Mouse (Mus musculus) heart, postnatal 25 days (tissue): ENCODE measurements at regions not wholly inside any gene's neighbourhood (a gene's known extent, or its start where the extent isn't known, plus 50 kb on each side); places are given as distances from the start of the nearest gene placed in this dataset.

ENCODE experiments used
- DNase-seq: peaks from one replicate; pipeline ENCODE4 v3.0.0; 2022; ENCODE audit warnings: low spot score
- intact Hi-C: fragments of 180-260 bp; cut with DNase I; formaldehyde crosslinking; loops from one replicate; pipeline ENCODE4 v1.15.1; 2025

DNA sequence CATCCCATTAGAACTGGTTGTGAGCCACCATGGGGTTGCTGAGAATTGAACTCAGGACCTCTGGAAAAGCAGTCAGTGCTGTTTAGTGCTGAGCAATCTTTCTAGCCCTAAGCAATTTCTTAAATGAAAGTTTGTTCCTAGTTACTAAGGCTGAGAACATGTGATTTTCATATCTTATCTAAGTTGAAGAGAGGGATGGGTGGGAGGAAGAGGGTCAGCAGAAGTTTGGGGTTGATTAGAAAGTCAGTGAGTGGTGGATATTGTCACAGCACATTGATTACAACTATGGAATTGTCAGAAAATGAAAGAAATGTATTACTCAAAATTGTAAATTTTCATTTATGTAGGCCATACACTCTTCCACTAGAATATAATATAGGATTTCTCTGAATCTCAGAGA lies 337.4 kb upstream of the Robo2 start:
- DNase-seq = no peak
- intact Hi-C loops = no loop called here

DNA sequence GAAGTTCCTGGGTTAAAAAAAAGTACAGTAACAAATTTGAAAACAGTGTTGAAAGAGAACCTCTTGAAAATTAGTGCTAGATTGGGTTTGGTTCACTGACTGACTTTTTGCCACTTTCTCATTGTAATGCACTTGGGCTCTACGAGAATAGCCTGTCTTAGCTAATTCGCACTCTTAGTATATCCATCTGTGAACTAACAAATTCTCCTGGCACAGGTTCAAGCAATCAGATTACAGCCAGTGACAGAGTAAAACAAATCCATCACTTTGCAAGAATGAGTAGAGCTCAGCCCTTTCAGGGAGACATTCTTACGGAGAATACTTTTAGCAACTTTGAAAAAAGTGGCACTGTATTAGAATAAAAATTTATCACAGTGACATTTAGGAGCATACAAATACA lies 331.9 kb upstream of the Robo2 start:
- intact Hi-C loops = no loop called here
- DNase-seq = no peak

DNA sequence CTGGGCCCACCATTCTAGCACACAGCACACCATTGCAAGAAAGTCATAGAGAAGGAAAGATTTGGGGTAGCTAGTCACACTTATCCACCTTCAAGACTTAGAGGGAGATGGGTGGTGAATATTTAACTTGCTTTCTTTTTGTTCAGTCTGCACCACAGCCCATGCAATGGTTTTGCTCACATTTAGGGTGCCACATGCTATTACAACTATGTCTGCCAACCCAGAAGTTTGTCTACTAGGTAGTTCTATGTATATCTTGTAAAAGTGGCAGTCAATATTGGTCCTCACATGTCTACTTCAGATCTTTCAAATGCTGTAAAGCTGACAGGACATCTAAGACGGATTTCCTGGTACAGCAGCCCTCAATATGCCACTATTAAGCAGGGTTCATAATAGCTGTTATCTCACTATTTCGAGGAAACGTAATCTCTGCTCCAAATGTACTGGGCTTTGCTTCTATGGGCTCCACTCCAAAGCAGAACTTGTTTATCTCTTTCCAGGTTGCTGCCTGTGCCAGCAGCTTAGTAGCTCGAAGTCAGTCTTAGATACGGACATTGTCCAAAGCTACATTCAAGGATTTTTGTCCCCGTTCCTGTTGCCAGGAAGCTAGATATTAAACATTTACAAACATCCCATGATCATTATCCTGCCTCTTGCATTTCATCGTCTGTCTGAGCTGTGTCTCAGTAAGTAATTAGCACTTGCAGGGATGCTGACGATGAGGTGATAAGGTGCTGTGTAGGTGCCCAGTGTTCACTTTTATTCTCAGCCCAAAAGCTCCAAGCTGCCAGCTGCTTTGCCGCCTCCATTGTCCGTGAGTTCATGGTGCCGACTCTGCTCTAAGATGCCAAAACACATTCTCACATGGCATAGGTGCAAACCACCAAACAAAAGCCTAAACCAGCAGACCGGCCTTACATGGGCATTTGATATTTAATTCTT lies 327.8 kb upstream of the Robo2 start:
- intact Hi-C loops = no loop called here
- no peak for DNase-seq

DNA sequence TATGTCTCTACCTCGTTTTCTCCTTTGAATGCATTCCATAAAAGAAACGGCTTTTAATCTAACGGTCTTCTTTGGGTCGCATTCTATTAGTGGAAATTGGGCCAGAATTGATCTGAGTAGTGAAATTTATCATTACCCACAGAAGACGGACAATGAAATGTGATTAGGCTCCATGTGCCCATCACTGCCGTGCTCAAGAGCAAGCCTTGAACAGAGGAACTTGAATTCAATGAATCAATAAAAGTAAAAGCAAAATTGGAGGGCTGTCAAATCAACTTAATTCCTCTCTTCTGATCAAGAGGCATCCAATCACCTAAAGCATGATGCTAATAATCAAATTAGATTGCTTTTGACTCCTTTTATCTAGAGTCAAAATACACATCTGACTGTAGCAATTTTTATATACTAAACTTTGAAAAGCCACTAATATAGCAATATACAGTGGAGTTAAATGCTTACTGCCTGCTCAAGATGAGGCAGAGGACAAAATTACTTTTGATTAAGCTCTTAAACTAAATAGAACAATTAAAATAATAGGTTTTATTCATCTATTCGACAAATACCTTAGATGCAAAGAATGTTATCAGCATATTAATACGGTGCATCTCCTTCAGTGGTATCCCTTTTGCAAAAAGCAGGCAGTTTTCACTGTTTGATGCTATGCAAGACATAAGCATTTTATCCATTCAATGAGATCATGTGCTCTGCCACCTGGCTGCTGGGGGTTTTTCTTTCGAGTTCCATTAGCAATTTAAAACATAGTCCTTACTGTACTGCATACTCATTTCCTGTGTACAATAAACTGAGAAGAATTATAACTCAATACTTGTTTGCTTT lies 321.5 kb upstream of the Robo2 start:
- DNase-seq = no peak
- intact Hi-C loops = no loop called here

DNA sequence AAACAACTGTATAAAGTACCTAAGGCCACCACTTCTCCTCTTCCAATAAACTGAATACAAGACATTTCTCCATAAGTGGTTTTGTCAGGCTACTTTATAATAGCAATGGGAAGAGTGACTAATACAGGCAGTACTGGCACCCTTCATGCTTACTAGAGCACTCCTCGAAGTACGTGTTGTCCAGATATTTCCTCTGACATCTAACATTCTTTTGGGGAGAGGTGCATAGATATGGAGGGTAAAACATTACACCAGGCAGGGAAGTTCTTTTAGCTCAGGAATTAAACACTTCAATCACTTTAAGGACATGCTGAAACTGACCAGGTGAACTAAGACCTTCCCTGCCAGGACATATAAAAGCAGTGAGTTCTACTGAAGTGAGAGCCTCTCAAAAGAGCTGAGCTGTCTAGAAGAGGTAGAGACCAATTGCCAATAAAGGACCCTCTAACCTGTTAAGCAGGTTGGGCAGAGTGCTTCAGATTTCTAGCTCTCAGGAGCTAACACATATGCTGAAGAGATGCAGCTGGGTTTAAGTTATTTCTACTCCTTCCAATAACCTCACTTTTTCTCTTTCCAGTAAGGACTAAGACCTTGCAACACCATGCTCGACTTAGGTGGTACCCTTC lies 318.7 kb upstream of the Robo2 start:
- intact Hi-C loops = no loop called here
- no peak for DNase-seq

GRCm38 (mm10) chr16:74723217-74723616 lies 311.6 kb upstream of the Robo2 start:
- DNase-seq = no peak
- intact Hi-C loops = no loop called here

DNA sequence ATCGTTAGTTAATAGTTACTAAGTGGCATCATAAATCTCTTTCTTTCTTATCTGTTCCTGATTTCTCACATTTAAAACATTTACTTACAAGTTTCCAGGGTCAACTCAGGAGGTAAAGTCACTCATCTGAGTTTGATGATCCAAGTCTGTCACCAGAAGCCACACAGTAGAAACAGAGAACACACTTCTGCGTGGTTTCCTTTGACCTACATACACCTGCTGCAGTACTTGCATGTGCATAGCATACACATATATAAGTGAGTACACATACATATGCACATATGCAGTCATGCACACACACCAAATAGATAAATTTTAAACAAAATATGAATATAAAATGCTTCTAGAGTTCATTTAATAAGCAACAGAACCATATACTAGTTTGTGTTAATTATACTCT lies 306.5 kb upstream of the Robo2 start:
- intact Hi-C loops = no loop called here
- no peak for DNase-seq

DNA sequence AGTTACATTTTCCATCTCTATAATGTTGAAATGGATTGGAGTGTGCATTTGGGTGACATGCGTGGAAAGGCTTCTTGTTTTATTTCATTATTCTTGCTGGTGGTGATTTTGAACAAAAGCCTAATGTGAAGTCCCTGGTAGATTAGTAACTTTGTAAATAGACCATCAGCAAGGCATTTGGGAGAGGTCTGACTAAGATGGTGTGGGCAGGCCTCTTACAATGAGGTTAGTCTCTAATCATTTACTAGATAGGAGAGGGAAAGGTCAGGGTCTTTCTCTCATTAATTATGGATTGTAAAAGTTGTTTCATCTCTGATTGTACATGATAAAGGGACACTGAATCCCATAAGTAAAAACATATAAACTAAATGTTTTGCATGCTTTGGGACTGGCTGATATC lies 306.0 kb upstream of the Robo2 start:
- no peak for DNase-seq
- intact Hi-C loops = no loop called here

DNA sequence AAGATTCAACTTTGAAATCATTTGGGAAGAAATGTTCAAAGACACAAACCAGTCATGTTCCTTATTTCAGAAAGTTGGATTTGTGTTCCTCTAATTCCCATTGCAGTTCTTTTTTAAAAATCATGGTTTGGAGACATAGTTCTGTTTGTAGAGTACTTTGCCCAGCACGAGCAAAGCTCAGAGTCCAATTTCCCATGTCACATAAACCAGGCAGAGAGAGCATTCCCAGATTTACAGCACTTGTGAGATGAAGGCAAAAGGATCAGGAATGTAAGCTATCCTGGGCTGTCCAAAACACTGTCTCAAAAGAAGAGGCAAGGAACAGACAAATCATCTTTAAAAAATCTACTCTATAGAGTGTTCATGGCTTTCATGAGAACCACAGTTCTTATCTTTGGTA lies 303.3 kb upstream of the Robo2 start:
- intact Hi-C loops = no loop called here
- DNase-seq = no peak

DNA sequence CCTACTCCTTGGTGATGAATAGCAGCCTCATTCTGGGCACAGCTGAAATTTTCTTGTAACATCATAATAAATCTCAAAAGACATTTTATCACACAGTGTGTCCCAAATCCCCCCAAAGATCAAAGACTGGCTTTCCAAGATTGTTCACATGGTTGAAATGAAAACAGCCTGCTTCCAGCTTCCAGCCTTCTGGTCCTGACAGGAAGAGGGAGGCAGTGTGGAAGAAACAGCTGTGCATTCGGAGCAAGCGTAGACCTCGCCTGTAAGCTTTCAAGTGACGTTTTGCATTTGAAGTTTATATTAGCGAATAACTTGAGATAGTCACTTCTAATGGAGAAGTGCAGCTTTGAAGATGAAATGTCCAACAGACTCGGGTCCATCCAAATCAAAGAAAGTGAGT lies 300.9 kb upstream of the Robo2 start:
- intact Hi-C loops = no loop called here
- DNase-seq = no peak

- intact Hi-C loops = no loop called here
- DNase-seq = no peak
Observed at GRCm38 (mm10) chr16:74702067-74702466, 290.4 kb upstream of the Robo2 start.

- intact Hi-C loops = no loop called here
Observed at GRCm38 (mm10) chr16:74683371-74683770, 271.7 kb upstream of the Robo2 start.

GRCm38 (mm10) chr16:74675586-74675985 lies 264.0 kb upstream of the Robo2 start:
- no peak for DNase-seq
- intact Hi-C loops = no loop called here

More at GRCm38 (mm10) chr16:74683371-74683770, 271.7 kb upstream of the Robo2 start:
- no peak for DNase-seq

- DNase-seq = no peak
- intact Hi-C loops = no loop called here
Observed at GRCm38 (mm10) chr16:74671466-74671865, 259.8 kb upstream of the Robo2 start.

- intact Hi-C loops = no loop called here
- DNase-seq = no peak
Observed at GRCm38 (mm10) chr16:74664337-74664736, 252.7 kb upstream of the Robo2 start.

DNA sequence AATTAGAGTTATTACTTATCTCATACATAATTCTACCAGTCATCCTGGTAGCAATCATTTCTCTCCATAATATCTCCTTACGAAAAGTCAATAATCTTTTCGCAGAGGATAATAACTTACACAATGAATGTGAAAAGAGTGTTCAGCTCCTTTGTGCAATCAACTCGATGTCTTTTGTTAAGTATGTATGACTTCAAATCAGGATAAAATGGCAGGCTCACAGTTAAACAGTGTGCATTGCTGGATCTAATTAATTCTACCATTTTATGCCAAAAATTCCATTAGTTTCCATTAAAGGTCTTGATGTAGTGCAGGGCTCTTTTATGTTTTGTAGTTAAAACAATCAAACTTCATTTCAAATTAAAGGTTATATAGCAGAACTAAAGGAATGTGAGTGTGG lies 239.6 kb upstream of the Robo2 start:
- intact Hi-C loops = no loop called here
- DNase-seq = no peak

DNA sequence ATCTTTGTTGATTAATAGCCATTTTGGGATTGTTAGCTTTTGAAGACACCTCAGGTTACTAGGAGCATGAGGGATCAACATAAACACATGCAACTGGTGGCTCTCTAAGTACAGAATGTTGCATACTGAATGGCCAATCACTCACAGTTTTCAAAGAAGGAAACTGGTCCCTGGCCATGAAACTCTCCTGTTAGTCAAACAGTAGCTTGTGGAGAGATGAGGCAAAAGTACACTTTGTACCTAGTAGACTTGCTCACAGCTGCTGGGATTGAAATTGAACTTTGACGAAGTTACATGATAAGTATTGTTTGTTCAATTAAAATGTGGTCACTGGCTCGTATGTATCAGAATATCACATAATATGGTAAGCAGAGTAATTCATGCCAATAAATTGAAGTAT lies 237.6 kb upstream of the Robo2 start:
- intact Hi-C loops = no loop called here

GRCm38 (mm10) chr16:74648384-74648783 lies 236.8 kb upstream of the Robo2 start:
- DNase-seq = no peak
- intact Hi-C loops = no loop called here

More for the DNA sequence above, 237.6 kb upstream of the Robo2 start:
- no peak for DNase-seq

GRCm38 (mm10) chr16:74644750-74645366 lies 233.2 kb upstream of the Robo2 start:
- DNase-seq = no peak

DNA sequence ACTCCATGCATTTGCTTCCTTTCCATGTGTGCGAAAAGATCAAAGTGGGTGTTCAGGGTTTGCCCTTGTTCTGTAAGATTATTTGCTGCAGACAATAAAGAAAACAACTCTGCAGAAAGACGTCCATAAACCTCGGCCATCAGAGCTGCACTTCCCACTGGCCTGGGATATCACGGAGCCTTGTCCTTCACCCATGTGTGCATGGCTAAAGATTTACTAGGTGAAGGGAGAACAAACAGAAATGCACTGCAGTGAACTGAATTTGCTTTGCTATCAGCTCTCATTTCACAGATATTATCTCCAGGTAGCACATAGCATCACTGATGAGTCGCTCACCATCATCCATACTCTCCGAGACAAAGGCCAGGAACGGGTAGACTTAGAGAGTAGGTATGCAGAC lies 228.2 kb upstream of the Robo2 start:
- DNase-seq = no peak
- intact Hi-C loops = no loop called here

More at GRCm38 (mm10) chr16:74644750-74645366, 233.2 kb upstream of the Robo2 start:
- intact Hi-C loops = no loop called here
